Mouse (Mus musculus) midbrain, postnatal 0 days (tissue): ENCODE results near the gene Cbx1. TPM values are rescaled to one million over a fixed set of nuclear protein-coding genes. Genes with fewer than 3 reads are reported as not detected.

ENCODE experiments used
- ATAC-seq: fragments of 200-750 bp; cut with Nextera tagmentation; 2 replicates; pipeline ENCODE4 v1.8.0; 2017; ENCODE audit warnings: moderate number of reproducible peaks, mild to moderate bottlenecking, moderate TSS enrichment, moderate library complexity; ENCODE audit not compliant: low FRiP score
- DNase-seq: peaks from one replicate; pipeline ENCODE4 v3.0.0-alpha.2; 2015; ENCODE audit warnings: low spot score
- H3K27ac ChIP-seq: fragments of 300-500 bp; sonication (generic); 2 replicates; pipeline ENCODE4 v1.5.1; 2014; ENCODE audit warnings: low read depth, mild to moderate bottlenecking, low read length, mixed read lengths
- H3K27me3 ChIP-seq: fragments of 300-500 bp; sonication (generic); 2 replicates; pipeline ENCODE4 v1.6.1; 2014; ENCODE audit warnings: low read length, control low read depth, mixed read lengths; ENCODE audit not compliant: insufficient read depth
- H3K36me3 ChIP-seq: fragments of 300-500 bp; sonication (generic); 2 replicates; pipeline ENCODE4 v1.6.1; 2014; ENCODE audit warnings: low read length, control low read depth, mixed read lengths; ENCODE audit not compliant: insufficient read depth
- H3K4me1 ChIP-seq: fragments of 300-500 bp; sonication (generic); 2 replicates; pipeline ENCODE4 v1.6.1; 2014; ENCODE audit warnings: mild to moderate bottlenecking, control low read depth, antibody characterized with exemption, low read length, mixed read lengths; ENCODE audit not compliant: insufficient read depth
- H3K4me2 ChIP-seq: fragments of 300-500 bp; sonication (generic); 2 replicates; pipeline ENCODE4 v1.6.1; 2014; ENCODE audit warnings: low read depth, mild to moderate bottlenecking, low read length, mixed read lengths; ENCODE audit not compliant: poor library complexity, severe bottlenecking
- H3K4me3 ChIP-seq: fragments of 300-500 bp; sonication (generic); 2 replicates; pipeline ENCODE4 v1.5.1; 2014; ENCODE audit warnings: low read depth, mild to moderate bottlenecking, low read length, moderate library complexity
- H3K9ac ChIP-seq: fragments of 300-500 bp; sonication (generic); replicated peaks from 2 replicates; pipeline ENCODE4 v1.6.1; 2014; ENCODE audit warnings: mild to moderate bottlenecking, low read length, moderate library complexity, mixed read lengths; ENCODE audit not compliant: poor library complexity, severe bottlenecking
- H3K9me3 ChIP-seq: fragments of 300-500 bp; sonication (generic); 2 replicates; pipeline ENCODE4 v1.6.1; 2016; ENCODE audit warnings: low read length, control low read depth
- CTCF ChIP-seq: IDR thresholded peaks from 2 replicates; pipeline ENCODE4 v1.5.1; 2016; ENCODE audit warnings: antibody characterized with exemption, mild to moderate bottlenecking
- WGBS: fragments of 180-500 bp; shearing (Covaris S2); extraction: QIAGEN DNeasy Blood & Tissue Kit; methylation state at CpG from one replicate; pipeline ENCODE4 v1.1.7; 2014; 5-methylcytosine and 5-hydroxymethylcytosine counted together
- polyA plus RNA-seq: library from polyadenylated mRNA; unstranded; fragments of >200 nt; fragmentation: Nextera tagmentation; extraction: Ambion mirVana; gene quantifications from 2 replicates; pipeline ENCODE4 v1.2.1, GENCODE M21; 2015
- total RNA-seq: library from RNA; depleted of rRNA; stranded (reverse); fragments of >200 nt; gene quantifications from 2 replicates; pipeline ENCODE4 v1.2.3, GENCODE M21; 2014

The Cbx1 gene
- total and polyA plus RNA-seq, 2 experiments from 2014 or later: 29.0 to 53.2 TPM

DNA sequence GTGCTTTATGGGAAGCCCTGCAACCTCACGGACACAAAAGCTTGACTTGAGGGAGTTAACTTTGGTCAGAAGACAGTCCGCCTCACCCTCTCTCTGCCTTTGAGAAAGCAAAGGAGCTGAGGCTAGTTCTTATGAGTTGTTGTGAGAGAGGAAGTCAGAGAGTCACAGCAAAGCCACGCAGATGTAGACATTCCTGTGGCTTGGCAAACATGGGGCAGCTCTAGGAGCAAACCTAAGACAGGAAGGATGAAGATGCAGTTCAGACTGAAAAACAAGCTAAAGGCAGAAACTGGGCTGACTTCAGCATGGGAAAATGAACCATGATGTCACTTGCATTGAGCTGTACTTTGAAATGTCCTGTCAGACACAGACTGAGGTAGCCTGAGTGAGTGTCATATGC, 41.4 kb upstream of the Cbx1 start:
- H3K36me3 ChIP-seq: no peaks in the 10 kb centered on the region
- H3K4me3 ChIP-seq: no peak overlapping the region
- no peak overlapping the region for H3K27ac ChIP-seq
- no peak for DNase-seq
- TF ChIP-seq CTCF: no peak
- H3K27me3 ChIP-seq: no peaks in the 10 kb centered on the region
- WGBS: 50% methylated on average over 3 of the region's 3 CpGs
- H3K9me3 ChIP-seq: no peaks in the 10 kb centered on the region
- H3K9ac ChIP-seq: no peak overlapping the region
- no peak overlapping the region for H3K4me2 ChIP-seq
- H3K4me1 ChIP-seq: no peaks in the 10 kb centered on the region
- no peak for ATAC-seq

DNA sequence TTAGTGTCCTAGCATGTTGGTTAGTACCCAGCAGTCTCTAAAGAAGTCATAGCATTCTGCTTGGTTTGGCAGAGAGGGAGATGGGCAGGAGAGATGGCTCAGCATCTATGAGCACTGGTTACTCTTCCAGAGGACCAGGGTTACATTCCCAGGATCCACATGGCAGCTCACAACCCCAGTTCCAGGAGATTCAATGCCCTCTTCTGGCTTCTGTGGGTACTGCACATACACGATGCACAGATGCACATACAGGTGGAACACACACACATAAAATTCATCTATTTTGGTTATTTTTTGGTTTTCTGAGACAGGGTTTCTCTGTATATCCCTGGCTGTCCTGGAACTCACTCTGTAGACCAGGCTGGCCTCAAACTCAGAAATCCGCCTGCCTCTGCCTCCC, 33.6 kb upstream of the Cbx1 start:
- Histone ChIP-seq H3K36me3 (no peaks in the 10 kb centered on the region), H3K9ac (no peak overlapping the region), H3K9me3 (no peaks in the 10 kb centered on the region), H3K4me2 (no peak overlapping the region), H3K4me1 (no peaks in the 10 kb centered on the region), H3K27me3 (no peaks in the 10 kb centered on the region), H3K4me3 (no peak overlapping the region), H3K27ac (no peak overlapping the region)
- ATAC-seq (no peak), DNase-seq (no peak)
- no peak for TF ChIP-seq CTCF
- 100% methylated on average over 2 of the region's 2 CpGs for WGBS

DNA sequence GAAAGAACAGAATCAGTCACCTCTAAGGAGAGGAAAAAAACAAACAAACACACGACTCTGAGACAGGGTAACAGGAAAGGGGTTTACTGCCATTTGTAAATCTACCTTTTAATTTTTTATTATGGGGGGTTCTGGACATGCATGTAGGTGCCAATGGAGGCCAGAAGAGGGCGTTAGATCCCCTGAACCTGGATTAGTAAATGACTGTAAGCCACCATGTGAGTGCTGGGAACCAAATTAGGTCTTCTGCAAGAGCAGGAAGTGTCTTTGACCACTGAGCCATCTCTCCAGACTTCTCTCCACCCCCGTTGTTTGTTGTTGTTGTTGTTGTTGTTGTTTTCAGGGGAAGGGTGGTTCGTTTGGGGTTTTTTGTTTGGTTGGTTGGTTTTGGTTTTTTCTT, 31.5 kb upstream of the Cbx1 start:
- H3K27me3 ChIP-seq: no peaks in the 10 kb centered on the region
- TF ChIP-seq CTCF: peak; percentile 11; the same call in 1 of the 2 replicates
- WGBS: 66% methylated on average over 4 of the region's 4 CpGs
- no peak overlapping the region for H3K27ac ChIP-seq
- H3K4me2 ChIP-seq: no peak overlapping the region
- H3K4me3 ChIP-seq: no peak overlapping the region
- H3K9me3 ChIP-seq: no peaks in the 10 kb centered on the region
- H3K36me3 ChIP-seq: no peaks in the 10 kb centered on the region
- H3K9ac ChIP-seq: no peak overlapping the region
- DNase-seq (no peak), ATAC-seq (no peak)
- no peaks in the 10 kb centered on the region for H3K4me1 ChIP-seq

DNA sequence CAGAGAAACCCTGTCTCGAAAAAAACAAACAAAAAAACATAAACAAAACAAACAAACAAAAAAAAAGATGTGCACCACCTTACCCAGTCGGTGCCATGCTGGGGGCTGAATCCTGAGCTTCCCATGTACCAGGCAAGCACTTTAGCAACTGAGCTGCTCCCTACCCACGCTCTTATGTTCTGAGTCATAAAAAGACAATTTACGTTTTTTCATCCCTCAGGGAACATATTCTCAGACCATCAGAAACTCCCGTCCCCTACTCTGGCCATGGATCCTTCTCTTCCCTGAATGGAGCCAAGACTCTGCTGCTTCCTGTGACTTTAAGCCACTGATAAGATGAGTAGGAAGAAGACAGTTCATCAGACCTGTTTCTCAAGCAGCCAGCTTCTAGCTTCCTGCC, 30.5 kb upstream of the Cbx1 start:
- no peak overlapping the region for H3K4me2 ChIP-seq
- no peak overlapping the region for H3K4me3 ChIP-seq
- no peaks in the 10 kb centered on the region for H3K9me3 ChIP-seq
- DNase-seq (no peak), ATAC-seq (no peak)
- no peaks in the 10 kb centered on the region for H3K27me3 ChIP-seq
- no peak for TF ChIP-seq CTCF
- no peaks in the 10 kb centered on the region for H3K36me3 ChIP-seq
- no peak overlapping the region for H3K9ac ChIP-seq
- no peak overlapping the region for H3K27ac ChIP-seq
- 75% methylated on average over 5 of the region's 5 CpGs for WGBS
- H3K4me1 ChIP-seq: no peaks in the 10 kb centered on the region

DNA sequence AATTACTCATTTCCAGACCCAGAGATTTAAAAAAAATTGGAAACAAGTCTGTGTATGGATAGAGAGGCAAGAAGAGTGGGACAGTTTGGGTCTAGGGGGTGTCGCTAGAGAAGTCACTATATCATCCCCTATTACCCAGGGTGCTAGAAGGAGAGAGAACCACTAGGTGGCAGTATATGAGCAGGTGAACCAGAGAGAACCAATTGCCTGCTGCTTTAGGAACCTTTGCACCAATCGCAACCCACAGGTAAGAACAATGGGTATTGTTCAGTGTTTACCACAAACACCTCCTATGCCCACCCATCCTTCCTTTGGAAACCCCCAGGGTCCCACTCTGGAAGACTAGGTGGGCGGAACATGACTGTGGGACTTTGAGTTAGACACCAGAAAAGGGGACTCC, 28.9 kb upstream of the Cbx1 start:
- DNase-seq (peak; percentile 74), ATAC-seq (no peak)
- no peak overlapping the region for H3K4me2 ChIP-seq
- H3K4me1 ChIP-seq: peaks cover 3% of the 10 kb centered on the region; the same call in 1 of the 2 replicates
- H3K27ac ChIP-seq: no peak overlapping the region
- no peak overlapping the region for H3K9ac ChIP-seq
- WGBS: 44% methylated on average over 3 of the region's 3 CpGs
- no peak overlapping the region for H3K4me3 ChIP-seq
- H3K36me3 ChIP-seq: no peaks in the 10 kb centered on the region
- H3K9me3 ChIP-seq: no peaks in the 10 kb centered on the region
- H3K27me3 ChIP-seq: no peaks in the 10 kb centered on the region
- peak; percentile 76 for TF ChIP-seq CTCF

DNA sequence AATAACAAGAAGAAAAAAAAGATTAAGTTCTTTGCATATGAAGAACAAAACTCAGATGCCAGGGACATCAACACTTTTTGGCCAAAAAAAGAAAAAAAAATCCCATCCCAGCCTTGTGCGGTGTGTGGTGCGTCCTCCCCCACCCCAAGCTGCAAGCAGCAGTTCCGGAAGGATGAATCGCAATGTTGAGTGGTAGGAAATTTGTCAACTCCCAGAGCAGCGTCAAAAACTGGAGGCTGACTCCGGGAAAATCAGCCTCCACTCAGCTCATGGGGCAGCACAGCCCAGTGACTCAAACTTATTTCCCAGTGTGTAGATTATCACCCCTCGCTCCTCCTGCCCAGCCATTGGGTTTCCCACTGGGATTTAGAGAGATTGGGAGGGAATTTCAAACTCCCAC, 26.9 kb upstream of the Cbx1 start:
- Histone ChIP-seq H3K4me3 (no peak overlapping the region), H3K4me2 (no peak overlapping the region), H3K27me3 (no peaks in the 10 kb centered on the region), H3K4me1 (peaks cover 3% of the 10 kb centered on the region; the same call in 1 of the 2 replicates), H3K9ac (no peak overlapping the region), H3K9me3 (no peaks in the 10 kb centered on the region), H3K27ac (no peak overlapping the region), H3K36me3 (no peaks in the 10 kb centered on the region)
- DNase-seq: no peak
- ATAC-seq: no peak
- no peak for TF ChIP-seq CTCF
- WGBS: 67% methylated on average over 7 of the region's 7 CpGs
